Mouse (Mus musculus) limb, embryonic 14.5 days (tissue): ENCODE measurements around the gene Rint1. TPM values are rescaled to one million over a fixed set of nuclear protein-coding genes. Genes with fewer than 3 reads are reported as not detected.

Source experiments
- ATAC-seq: fragments of 200-750 bp; cut with Nextera tagmentation; 2 replicates; pipeline ENCODE4 v1.8.0; 2017; ENCODE audit warnings: low read depth, moderate number of reproducible peaks, moderate TSS enrichment; ENCODE audit not compliant: low FRiP score
- DNase-seq: peaks from one replicate; pipeline ENCODE4 v3.0.0-alpha.2; 2015; ENCODE audit warnings: low spot score
- H3K27ac ChIP-seq: fragments of 300-500 bp; sonication (generic); replicated peaks from 2 replicates; pipeline ENCODE4 v1.5.1; 2014; ENCODE audit warnings: low read depth, mild to moderate bottlenecking, low read length, moderate library complexity, mixed read lengths
- H3K27me3 ChIP-seq: fragments of 300-500 bp; sonication (generic); 2 replicates; pipeline ENCODE4 v1.6.1; 2014; ENCODE audit warnings: low read length, mixed read lengths; ENCODE audit not compliant: control insufficient read depth, insufficient read depth
- H3K36me3 ChIP-seq: fragments of 300-500 bp; sonication (generic); 2 replicates; pipeline ENCODE4 v1.6.1; 2014; ENCODE audit warnings: mild to moderate bottlenecking, low read length, moderate library complexity, mixed read lengths; ENCODE audit not compliant: control insufficient read depth, insufficient read depth
- H3K4me1 ChIP-seq: fragments of 300-500 bp; sonication (generic); 2 replicates; pipeline ENCODE4 v1.6.1; 2014; ENCODE audit warnings: antibody characterized with exemption, low read length, mixed read lengths; ENCODE audit not compliant: control insufficient read depth, insufficient read depth
- H3K4me2 ChIP-seq: fragments of 300-500 bp; sonication (generic); replicated peaks from 2 replicates; pipeline ENCODE4 v1.6.1; 2014; ENCODE audit warnings: low read depth, mild to moderate bottlenecking, low read length, moderate library complexity; ENCODE audit not compliant: severe bottlenecking
- H3K4me3 ChIP-seq: fragments of 300-500 bp; sonication (generic); replicated peaks from 2 replicates; pipeline ENCODE4 v1.5.1; 2014; ENCODE audit warnings: low read length
- H3K9ac ChIP-seq: fragments of 300-500 bp; sonication (generic); 2 replicates; pipeline ENCODE4 v1.6.1; 2014; ENCODE audit warnings: mild to moderate bottlenecking, low read depth, low read length, moderate library complexity; ENCODE audit not compliant: severe bottlenecking
- H3K9me3 ChIP-seq: fragments of 300-500 bp; sonication (generic); 2 replicates; pipeline ENCODE4 v1.6.1; 2016; ENCODE audit warnings: low read length; ENCODE audit not compliant: control insufficient read depth
- POLR2A ChIP-seq: fragments of 200-500 bp; IDR thresholded peaks from 2 replicates; pipeline ENCODE4 v1.8.0; 2012; ENCODE audit warnings: inconsistent platforms, mild to moderate bottlenecking, moderate library complexity, borderline replicate concordance; ENCODE audit not compliant: insufficient read depth, insufficient read length; ENCODE audit errors: extremely low read depth
- WGBS: fragments of 180-500 bp; shearing (Covaris S2); extraction: QIAGEN DNeasy Blood & Tissue Kit; methylation state at CpG from one replicate; pipeline ENCODE4 v1.1.7; 2014; 5-methylcytosine and 5-hydroxymethylcytosine counted together
- polyA plus RNA-seq, 2 experiments: library from polyadenylated mRNA; depleted of rRNA in 1 of 2; stranded (reverse) in 1 of 2; unstranded in 1 of 2; fragments of >200 nt; fragmentation: Nextera tagmentation in 1 of 2; extraction: Ambion mirVana in 1 of 2; gene quantifications; 2 replicates each; pipeline versions ENCODE4 v1.2.1 to v1.2.3; 2012 to 2014

The Rint1 gene
- polyA plus RNA-seq, 2 experiments, result 32.1 to 35.8 TPM

DNA sequence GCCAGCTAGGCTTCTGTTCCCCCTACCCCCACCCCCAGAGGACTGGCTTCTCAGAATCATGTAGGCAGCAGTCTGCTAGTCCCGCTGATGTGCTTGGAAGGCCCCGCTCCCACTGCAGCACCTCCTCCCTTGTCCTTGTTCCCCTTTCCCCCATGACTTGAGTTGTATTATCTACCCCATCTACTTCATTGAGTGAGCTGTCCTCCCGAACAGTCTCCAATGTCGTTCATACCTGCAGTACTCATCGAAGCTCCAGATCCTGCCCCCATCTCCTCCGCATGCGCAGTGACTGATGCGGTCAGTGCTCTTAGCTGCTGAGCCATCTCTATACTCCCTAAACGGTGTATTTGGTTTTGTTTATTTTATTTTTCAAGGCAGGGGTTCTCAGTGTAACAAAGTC lies 74.2 kb downstream of the Rint1 start:
- Histone ChIP-seq H3K9ac (no peak overlapping the region), H3K4me2 (no peak overlapping the region), H3K27me3 (no peaks in the 10 kb centered on the region), H3K4me3 (no peak overlapping the region), H3K27ac (no peak overlapping the region), H3K9me3 (no peaks in the 10 kb centered on the region), H3K4me1 (peaks cover 18% of the 10 kb centered on the region), H3K36me3 (peaks cover 22% of the 10 kb centered on the region)
- no peak for DNase-seq
- TF ChIP-seq POLR2A, result no peak
- WGBS, result 96% methylated on average over 9 of the region's 9 CpGs
- no peak for ATAC-seq

DNA sequence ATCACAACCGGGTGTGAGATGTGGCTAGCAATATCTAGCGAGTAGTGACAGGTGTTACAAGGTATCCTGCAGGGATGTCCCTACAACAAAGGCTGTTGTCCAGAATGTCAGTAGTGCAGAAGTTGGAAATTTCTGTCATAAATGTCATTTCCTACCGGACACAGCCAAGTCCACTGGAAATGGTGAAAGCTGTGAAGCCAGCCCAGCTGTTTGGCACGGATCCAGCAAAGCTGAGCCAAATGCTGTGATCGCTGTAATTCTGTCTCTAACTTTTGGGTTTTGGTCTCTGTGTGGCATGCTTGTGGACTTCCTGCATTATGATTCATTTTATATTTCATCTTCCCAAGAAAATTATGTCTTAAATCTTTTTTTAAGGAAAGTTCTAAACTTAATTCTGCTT lies 74.8 kb downstream of the Rint1 start:
- Histone ChIP-seq H3K9me3 (no peaks in the 10 kb centered on the region), H3K4me1 (peaks cover 18% of the 10 kb centered on the region), H3K27ac (no peak overlapping the region), H3K9ac (no peak overlapping the region), H3K4me2 (no peak overlapping the region), H3K4me3 (no peak overlapping the region), H3K27me3 (no peaks in the 10 kb centered on the region), H3K36me3 (peaks cover 16% of the 10 kb centered on the region)
- DNase-seq (peak; percentile 70), ATAC-seq (no peak)
- no peak for TF ChIP-seq POLR2A
- 37% methylated on average over 5 of the region's 5 CpGs for WGBS

DNA sequence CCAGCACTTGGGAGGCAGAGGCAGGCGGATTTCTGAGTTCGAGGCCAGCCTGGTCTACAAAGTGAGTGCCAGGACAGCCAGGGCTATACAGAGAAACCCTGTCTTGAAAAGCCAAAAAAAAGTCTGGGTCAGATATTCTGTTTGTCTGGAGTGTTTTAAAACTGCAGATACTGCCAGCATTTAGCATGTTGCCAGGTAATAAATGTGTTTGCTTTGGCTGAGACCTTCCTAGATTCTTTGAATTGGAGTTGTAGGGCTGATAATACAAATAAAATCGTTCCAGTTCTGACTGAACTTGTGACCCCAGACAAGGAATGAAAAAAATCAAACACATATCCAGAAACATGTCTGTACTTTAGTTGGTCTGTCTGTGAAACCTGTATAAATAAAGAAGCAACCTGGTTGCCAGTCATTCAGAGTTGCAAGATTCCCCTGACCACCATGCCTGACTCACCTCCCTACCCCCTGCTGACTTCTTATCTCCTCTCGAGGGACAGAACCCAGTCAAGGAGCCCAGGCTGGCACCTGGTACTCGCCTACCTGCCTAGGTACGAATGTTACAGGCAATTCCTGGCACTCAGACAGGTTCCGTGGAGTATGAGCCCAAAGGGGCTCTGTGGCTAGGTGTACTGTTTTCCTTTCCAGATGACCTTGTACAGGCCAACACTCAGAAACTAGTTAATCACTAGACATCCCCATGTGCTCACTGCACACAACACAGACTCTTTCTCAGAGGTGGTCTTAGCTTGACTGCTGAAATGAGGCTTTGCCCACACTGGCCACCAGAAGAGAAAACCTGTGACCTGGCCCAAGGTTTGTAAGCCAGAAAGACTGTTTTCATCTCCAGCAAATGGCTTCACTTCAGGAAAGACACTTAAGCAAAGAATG lies 75.9 kb downstream of the Rint1 start:
- Histone ChIP-seq H3K4me1 (peaks cover 18% of the 10 kb centered on the region), H3K36me3 (0 out of 2 replicates have a peak, but pooled peaks cover 9% of the 10 kb centered on the region), H3K27me3 (no peaks in the 10 kb centered on the region), H3K9me3 (no peaks in the 10 kb centered on the region), H3K4me3 (no peak overlapping the region), H3K9ac (no peak overlapping the region), H3K4me2 (no peak overlapping the region), H3K27ac (peak overlapping the region; percentile 43; the same call in 1 of the 2 replicates)
- TF ChIP-seq POLR2A, result no peak
- peak; percentile 60 for DNase-seq
- WGBS, result 72% methylated on average over 7 of the region's 7 CpGs
- ATAC-seq, result peak; percentile 39

DNA sequence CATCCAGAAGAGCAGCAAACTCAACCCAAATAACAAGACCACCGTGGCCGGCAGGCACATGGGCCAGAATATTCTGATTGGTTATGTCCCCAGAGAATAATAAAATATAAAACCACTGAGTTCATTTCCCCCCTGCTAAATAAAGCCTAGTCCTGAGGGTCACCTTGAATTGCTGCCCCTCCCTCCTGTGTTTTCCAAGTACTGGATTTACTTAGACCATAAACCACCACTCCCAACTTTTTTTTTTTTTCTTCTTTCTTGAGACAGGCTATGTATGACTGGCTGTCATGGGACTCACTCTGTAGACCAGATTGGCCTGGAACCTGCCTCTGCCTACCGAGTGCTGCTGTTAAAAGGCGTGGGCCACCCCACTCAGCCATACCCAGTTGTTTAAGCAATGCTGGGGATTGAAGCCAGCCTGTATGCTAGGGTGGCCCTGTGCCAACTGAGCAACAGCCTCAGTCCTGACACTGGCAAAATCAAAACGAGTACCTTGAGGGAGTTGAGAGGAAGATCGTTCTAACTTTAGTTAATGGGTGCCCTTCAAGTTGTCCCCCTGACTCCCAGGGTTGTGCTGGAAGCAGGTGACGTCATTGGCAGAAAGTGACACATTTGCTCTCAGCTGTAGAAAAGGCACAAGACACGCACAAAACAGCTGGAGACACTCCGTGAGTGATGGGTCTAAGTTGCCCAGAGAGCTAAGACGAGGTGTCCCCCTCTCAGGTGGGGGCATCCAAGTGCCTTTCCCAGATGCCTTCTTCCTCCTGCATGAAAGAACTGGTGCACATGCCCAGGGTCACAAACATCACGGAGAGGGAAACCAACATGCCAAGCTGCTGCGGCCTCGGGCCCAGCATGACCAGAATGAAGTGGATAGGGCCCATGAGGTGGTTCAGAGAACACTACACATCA lies 76.8 kb downstream of the Rint1 start:
- H3K9me3 ChIP-seq, result no peaks in the 10 kb centered on the region
- H3K4me1 ChIP-seq, result peaks cover 18% of the 10 kb centered on the region
- no peak for TF ChIP-seq POLR2A
- no peak overlapping the region for H3K4me3 ChIP-seq
- H3K36me3 ChIP-seq, result 0 out of 2 replicates have a peak, but pooled peaks cover 6% of the 10 kb centered on the region
- no peaks in the 10 kb centered on the region for H3K27me3 ChIP-seq
- WGBS, result 73% methylated on average over 13 of the region's 13 CpGs
- H3K4me2 ChIP-seq, result no peak overlapping the region
- H3K9ac ChIP-seq, result no peak overlapping the region
- peak; percentile 43 for DNase-seq
- H3K27ac ChIP-seq, result peak overlapping the region; percentile 43; the same call in 1 of the 2 replicates
- ATAC-seq, result peak; percentile 66; the same call in 1 of the 2 replicates

DNA sequence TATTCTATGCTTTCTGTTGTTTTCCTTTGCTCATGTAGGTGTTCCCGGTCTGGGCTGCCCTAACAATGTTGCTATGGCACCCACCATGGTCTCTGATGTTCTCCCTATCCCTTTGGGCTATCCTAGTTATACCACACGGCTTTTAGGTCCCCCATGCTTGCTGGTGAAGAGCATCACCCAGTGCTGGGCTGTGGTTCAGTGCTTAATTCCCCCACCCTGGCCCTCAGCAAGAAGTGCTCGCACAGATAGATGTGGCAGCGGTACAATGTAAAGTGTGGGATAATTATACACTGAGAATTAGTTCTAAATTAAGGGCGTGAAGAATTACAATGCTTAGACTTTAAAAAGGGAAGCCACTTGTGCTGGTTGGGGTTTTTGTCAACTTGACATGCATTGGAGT lies 78.4 kb downstream of the Rint1 start:
- no peak for DNase-seq
- Histone ChIP-seq H3K4me2 (no peak overlapping the region), H3K9me3 (no peaks in the 10 kb centered on the region), H3K9ac (no peak overlapping the region), H3K27me3 (no peaks in the 10 kb centered on the region), H3K36me3 (no peaks in the 10 kb centered on the region), H3K4me3 (no peak overlapping the region), H3K27ac (no peak overlapping the region), H3K4me1 (peaks cover 18% of the 10 kb centered on the region)
- 89% methylated on average over 5 of the region's 5 CpGs for WGBS
- no peak for ATAC-seq
- TF ChIP-seq POLR2A, result no peak

Other genes starting within 250 kb of the Rint1 start
- gene Srpk2, start 103.1 kb upstream of the Rint1 start, polyA plus RNA-seq (2012; rRNA removed), result 39.9 and 44.1 TPM in 2 replicates
- gene Srpk2, start 103.1 kb upstream of the Rint1 start, polyA plus RNA-seq (2014; fragmentation: Nextera tagmentation; extraction: Ambion mirVana), result 60.8 and 70.8 TPM in 2 replicates
- 24.0 and 28.7 TPM in 2 replicates for gene Pus7, start 4.0 kb upstream of the Rint1 start, polyA plus RNA-seq (2012; rRNA removed)
- 26.3 and 27.0 TPM in 2 replicates for gene Pus7, start 4.0 kb upstream of the Rint1 start, polyA plus RNA-seq (2014; fragmentation: Nextera tagmentation; extraction: Ambion mirVana)
- 79.3 and 86.3 TPM in 2 replicates for gene Tomm7, start 56.5 kb downstream of the Rint1 start, polyA plus RNA-seq (2012; rRNA removed)
- 109 and 113 TPM in 2 replicates for gene Tomm7, start 56.5 kb downstream of the Rint1 start, polyA plus RNA-seq (2014; fragmentation: Nextera tagmentation; extraction: Ambion mirVana)
- 22.4 and 23.4 TPM in 2 replicates for gene Fam126a, start 243.0 kb downstream of the Rint1 start, polyA plus RNA-seq (2012; rRNA removed)
- gene Fam126a, start 243.0 kb downstream of the Rint1 start, polyA plus RNA-seq (2014; fragmentation: Nextera tagmentation; extraction: Ambion mirVana), result 38.5 and 49.1 TPM in 2 replicates